Mouse (Mus musculus) lung, postnatal 0 days (tissue): ENCODE results near the gene Nyap1. TPM values are rescaled to one million over a fixed set of nuclear protein-coding genes. Genes with fewer than 3 reads are reported as not detected.

Experiments
- ATAC-seq: fragments of 200-750 bp; cut with Nextera tagmentation; 2 replicates; pipeline ENCODE4 v1.8.0; 2017; ENCODE audit warnings: moderate library complexity
- DNase-seq: peaks from one replicate; pipeline ENCODE4 v3.0.0-alpha.2; 2016; ENCODE audit warnings: low spot score
- H3K27ac ChIP-seq: fragments of 300-500 bp; sonication (generic); 2 replicates; pipeline ENCODE4 v1.5.1; 2014; ENCODE audit warnings: antibody characterized with exemption, mild to moderate bottlenecking, low read length, mixed read lengths
- H3K27me3 ChIP-seq: fragments of 300-500 bp; sonication (generic); replicated peaks from 2 replicates; pipeline ENCODE4 v1.6.1; 2014; ENCODE audit warnings: low read length, mixed read lengths; ENCODE audit not compliant: insufficient read depth
- H3K36me3 ChIP-seq: fragments of 300-500 bp; sonication (generic); 2 replicates; pipeline ENCODE4 v1.6.1; 2014; ENCODE audit warnings: low read length, mixed read lengths; ENCODE audit not compliant: insufficient read depth
- H3K4me1 ChIP-seq: fragments of 300-500 bp; sonication (generic); 2 replicates; pipeline ENCODE4 v1.6.1; 2014; ENCODE audit warnings: antibody characterized with exemption, low read depth, low read length, mixed read lengths; ENCODE audit not compliant: insufficient read depth
- H3K4me2 ChIP-seq: fragments of 300-500 bp; sonication (generic); replicated peaks from 2 replicates; pipeline ENCODE4 v1.6.1; 2014; ENCODE audit warnings: low read depth, mild to moderate bottlenecking, low read length, moderate library complexity, mixed read lengths
- H3K4me3 ChIP-seq: fragments of 300-500 bp; sonication (generic); 2 replicates; pipeline ENCODE4 v1.5.1; 2014; ENCODE audit warnings: low read depth, low read length
- H3K9ac ChIP-seq: fragments of 300-500 bp; sonication (generic); replicated peaks from 2 replicates; pipeline ENCODE4 v1.6.1; 2014; ENCODE audit warnings: low read depth, mild to moderate bottlenecking
- H3K9me3 ChIP-seq: fragments of 300-500 bp; sonication (generic); 2 replicates; pipeline ENCODE4 v1.6.1; 2016; ENCODE audit warnings: low read length, mixed read lengths
- CTCF ChIP-seq: IDR thresholded peaks from 2 replicates; pipeline ENCODE4 v1.5.1; 2016; ENCODE audit warnings: antibody characterized with exemption, mild to moderate bottlenecking
- EP300 ChIP-seq: IDR thresholded peaks from 2 replicates; pipeline ENCODE4 v1.6.1; 2016; ENCODE audit warnings: antibody characterized with exemption, mild to moderate bottlenecking, control low read depth
- WGBS: fragments of 180-500 bp; shearing (Covaris S2); extraction: QIAGEN DNeasy Blood & Tissue Kit; methylation state at CpG from one replicate; pipeline ENCODE4 v1.1.7; 2014; 5-methylcytosine and 5-hydroxymethylcytosine counted together
- polyA plus RNA-seq: library from polyadenylated mRNA; unstranded; fragments of >200 nt; fragmentation: Nextera tagmentation; extraction: Ambion mirVana; gene quantifications from 2 replicates; pipeline ENCODE4 v1.2.1, GENCODE M21; 2015

The Nyap1 gene
- polyA plus RNA-seq, 1 experiment from 2014 or later: 0.51 TPM

GRCm38 (mm10) chr5:137713454-137713853 is 28.0 kb downstream of the Nyap1 start:
- H3K36me3 ChIP-seq: no peaks in the 10 kb centered on the region
- no peak overlapping the region for H3K27ac ChIP-seq
- no peak overlapping the region for H3K4me2 ChIP-seq
- H3K4me3 ChIP-seq: no peak overlapping the region
- no peaks in the 10 kb centered on the region for H3K27me3 ChIP-seq
- TF ChIP-seq EP300 (no peak), CTCF (no peak)
- DNase-seq: no peak
- no peaks in the 10 kb centered on the region for H3K4me1 ChIP-seq
- 73% methylated on average over 5 of the region's 5 CpGs for WGBS
- H3K9ac ChIP-seq: no peak overlapping the region
- H3K9me3 ChIP-seq: no peaks in the 10 kb centered on the region
- no peak for ATAC-seq

GRCm38 (mm10) chr5:137706913-137707633 is 34.3 kb downstream of the Nyap1 start:
- ATAC-seq (peak; percentile 90), DNase-seq (peak; percentile 96)
- H3K9me3 ChIP-seq: no peaks in the 10 kb centered on the region
- TF ChIP-seq EP300: peak; percentile 79
- no peak for TF ChIP-seq CTCF
- no peak overlapping the region for H3K4me3 ChIP-seq
- H3K36me3 ChIP-seq: no peaks in the 10 kb centered on the region
- peak overlapping the region; percentile 59 for H3K27ac ChIP-seq
- H3K27me3 ChIP-seq: no peaks in the 10 kb centered on the region
- H3K4me1 ChIP-seq: no peaks in the 10 kb centered on the region
- WGBS: 26% methylated on average over 12 of the region's 12 CpGs
- no peak overlapping the region for H3K9ac ChIP-seq
- no peak overlapping the region for H3K4me2 ChIP-seq

- DNase-seq (no peak), ATAC-seq (no peak)
- no peak for TF ChIP-seq EP300
- no peak for TF ChIP-seq CTCF
These were observed 36.2 kb downstream of the Nyap1 start for GRCm38 (mm10) chr5:137705242-137705641.

GRCm38 (mm10) chr5:137699850-137700249 is 41.6 kb downstream of the Nyap1 start:
- ATAC-seq (no peak), DNase-seq (no peak)
- no peak overlapping the region for H3K9ac ChIP-seq
- H3K36me3 ChIP-seq: no peaks in the 10 kb centered on the region
- no peak overlapping the region for H3K4me2 ChIP-seq
- no peaks in the 10 kb centered on the region for H3K27me3 ChIP-seq
- H3K4me3 ChIP-seq: no peak overlapping the region
- no peaks in the 10 kb centered on the region for H3K4me1 ChIP-seq
- no peak overlapping the region for H3K27ac ChIP-seq
- no peaks in the 10 kb centered on the region for H3K9me3 ChIP-seq
- 47% methylated on average over 2 of the region's 2 CpGs for WGBS
- no peak for TF ChIP-seq CTCF
- no peak for TF ChIP-seq EP300

More at GRCm38 (mm10) chr5:137705242-137705641, 36.2 kb downstream of the Nyap1 start:
- Histone ChIP-seq H3K4me2 (no peak overlapping the region), H3K4me3 (no peak overlapping the region), H3K4me1 (no peaks in the 10 kb centered on the region), H3K9ac (no peak overlapping the region), H3K27me3 (no peaks in the 10 kb centered on the region), H3K27ac (no peak overlapping the region), H3K36me3 (no peaks in the 10 kb centered on the region), H3K9me3 (no peaks in the 10 kb centered on the region)
- 34% methylated on average over 6 of the region's 6 CpGs for WGBS

GRCm38 (mm10) chr5:137699080-137699479 is 42.3 kb downstream of the Nyap1 start:
- DNase-seq (no peak), ATAC-seq (no peak)
- Histone ChIP-seq H3K4me2 (no peak overlapping the region), H3K4me3 (no peak overlapping the region), H3K9ac (no peak overlapping the region), H3K9me3 (no peaks in the 10 kb centered on the region), H3K27ac (no peak overlapping the region), H3K4me1 (no peaks in the 10 kb centered on the region), H3K36me3 (no peaks in the 10 kb centered on the region), H3K27me3 (no peaks in the 10 kb centered on the region)
- no peak for TF ChIP-seq CTCF
- no peak for TF ChIP-seq EP300
- WGBS: 56% methylated on average over 3 of the region's 3 CpGs

GRCm38 (mm10) chr5:137695930-137696329 is 45.5 kb downstream of the Nyap1 start:
- H3K27ac ChIP-seq: no peak overlapping the region
- H3K4me3 ChIP-seq: no peak overlapping the region
- TF ChIP-seq CTCF (no peak), EP300 (no peak)
- H3K9ac ChIP-seq: no peak overlapping the region
- no peaks in the 10 kb centered on the region for H3K9me3 ChIP-seq
- no peak overlapping the region for H3K4me2 ChIP-seq
- no peaks in the 10 kb centered on the region for H3K36me3 ChIP-seq
- no peaks in the 10 kb centered on the region for H3K27me3 ChIP-seq
- DNase-seq (no peak), ATAC-seq (no peak)
- WGBS: 45% methylated on average over 4 of the region's 4 CpGs
- no peaks in the 10 kb centered on the region for H3K4me1 ChIP-seq
